Mouse (Mus musculus): Measurements from ENCODE around the gene Caprin2. TPM values are rescaled to one million over a fixed set of nuclear protein-coding genes. Genes with fewer than 3 reads are reported as not detected.
A peak's percentile ranks its signal among the peaks of the same experiment; 100 is the strongest.

Caprin2 gene
- total RNA-seq (2012; rRNA removed) (4.2 and 5.9 TPM in 2 replicates), polyA plus RNA-seq (2012; ENCODE audit: insufficient read depth in 1 of 2, insufficient read length in 2 of 2, low read depth in 1 of 2, low replicate concordance in 2 of 2, missing spikeins in 1 of 2) (1 to 10 TPM in 1 of 2 experiments, not detected in 1; 6.4 TPM)

DNA sequence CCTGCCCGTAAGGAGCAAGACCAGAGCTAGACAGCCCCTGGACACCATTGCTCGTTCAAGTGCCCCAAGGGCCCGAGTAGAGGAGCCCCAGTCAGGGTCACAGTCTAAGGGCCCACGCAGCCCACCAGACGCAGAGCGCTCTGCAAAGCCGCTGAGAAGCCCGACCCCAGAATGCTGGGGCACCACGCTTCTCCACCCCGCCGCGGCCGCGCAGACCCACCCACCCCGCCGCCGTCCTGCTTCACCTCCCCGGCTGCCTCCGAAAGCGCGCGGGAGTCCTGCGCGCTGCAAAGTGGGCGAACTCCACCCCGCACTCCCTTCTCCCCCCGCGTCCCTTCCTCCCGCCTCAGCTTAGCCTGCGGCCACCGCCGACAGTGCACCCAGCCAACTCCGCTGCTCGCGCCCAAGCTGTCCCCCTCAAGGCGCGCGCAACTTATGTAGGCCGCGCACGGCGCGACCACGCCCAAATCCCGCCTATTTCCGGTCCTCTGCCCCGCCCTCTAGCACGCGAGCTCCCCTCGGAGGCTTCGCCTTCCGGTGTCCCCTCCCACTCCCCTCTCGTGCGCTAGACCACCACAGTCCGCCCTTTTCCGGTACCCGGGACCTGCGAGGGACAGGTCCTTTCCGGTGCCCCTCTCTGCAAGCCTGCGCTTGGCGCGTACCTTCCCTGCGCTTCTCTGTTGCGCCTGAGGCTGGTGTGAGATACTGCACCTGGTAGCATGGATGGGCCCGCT, at the start of gene Caprin2:
Gene Caprin2, minus strand, starts transcription at position 465 of the 734 bp plus-strand sequence.
- H3K36me3 ChIP-seq (ENCODE audit: control insufficient read depth in 1 of 2, insufficient read depth in 2 of 2, low read length in 2 of 2) = peaks cover 0 to 16% of the 10 kb centered on the region in 2 experiments; a peak in 2 of 4 replicates
- H3K79me2 ChIP-seq (ENCODE audit: control insufficient read depth, insufficient read depth, low read length, poor library complexity) = no peaks in the 10 kb centered on the region; the same call in 1 of the 2 replicates
- peaks cover 3 to 6% of the 10 kb centered on the region in 2 experiments; a peak in 3 of 4 replicates for H3K4me1 ChIP-seq (ENCODE audit: control insufficient read depth in 1 of 2, insufficient read depth in 2 of 2, low read length in 2 of 2)
- H3K27ac ChIP-seq (ENCODE audit: control insufficient read depth, low read depth, low read length) = peak within 1 kb of the TSS; percentile 59
- H3K9ac ChIP-seq (ENCODE audit: control insufficient read depth, low read depth, low read length, poor library complexity, severe bottlenecking) = peak within 1 kb of the TSS; percentile 77
- peak; percentile 96 for DNase-seq (ENCODE audit: low read depth, low spot score)
- no peaks in the 10 kb centered on the region for H3K9me3 ChIP-seq (replicated peaks; ENCODE audit: insufficient read depth, low read length)
- peak; percentile 85 for TF ChIP-seq ELF1 (IDR thresholded peaks at IDR 0.05; ENCODE audit: low read depth, low read length)
- TF ChIP-seq MYB (IDR thresholded peaks at IDR 0.05; ENCODE audit: low read depth, low read length) = no peak
- peak; percentile 56 for TF ChIP-seq NRF1 (IDR thresholded peaks at IDR 0.05; ENCODE audit: insufficient read depth, low read depth, low read length, poor library complexity, severe bottlenecking)
- TF ChIP-seq EP300 (IDR thresholded peaks at IDR 0.05; ENCODE audit: low read depth in 1 of 2, low read length in 2 of 2) = peak in 1 of 2 experiments; percentile 43; a peak in 2 of 4 replicates
- TF ChIP-seq POLR2AphosphoS5 (IDR thresholded peaks at IDR 0.05; ENCODE audit: borderline replicate concordance, low read depth, low read length) = peak; percentile 94
- TF ChIP-seq E2F4 (IDR thresholded peaks at IDR 0.05; ENCODE audit: borderline replicate concordance, low read depth, low read length) = 0 out of 2 replicates have a peak, but pooled peaks have one; percentile 59
- TF ChIP-seq RCOR1 (IDR thresholded peaks at IDR 0.05; ENCODE audit: low read depth, low read length) = peak; percentile 45; the same call in 1 of the 2 replicates
- TF ChIP-seq BHLHE40 (IDR thresholded peaks at IDR 0.05; ENCODE audit: borderline replicate concordance, low read depth, low read length) = peak; percentile 95
- no peak for TF ChIP-seq ZC3H11A (IDR thresholded peaks at IDR 0.05; ENCODE audit: low read depth, low read length)
- 0 out of 2 replicates have a peak, but pooled peaks have one; percentile 19 for TF ChIP-seq USF1 (IDR thresholded peaks at IDR 0.05; ENCODE audit: low read depth, low read length)
- peak; percentile 76 for TF ChIP-seq HCFC1 (IDR thresholded peaks at IDR 0.05; ENCODE audit: low read depth, low read length)
- peak; percentile 99 to 100 for TF ChIP-seq POLR2A (IDR thresholded peaks at IDR 0.05; ENCODE audit: control insufficient read depth in 1 of 2, insufficient read depth in 1 of 2, low read depth in 1 of 2, low read length in 2 of 2, poor library complexity in 1 of 2)
- TF ChIP-seq GABPA (IDR thresholded peaks at IDR 0.05; ENCODE audit: low read depth, low read length) = no peak; the same call in 1 of the 2 replicates
- TF ChIP-seq CTCF (IDR thresholded peaks at IDR 0.05 in 2 of 3, conservative IDR thresholded peaks at IDR 0.05 in 1 of 3; ENCODE audit: control insufficient read depth in 1 of 3, insufficient read depth in 1 of 3, low read depth in 2 of 3, low read length in 3 of 3, poor library complexity in 1 of 3, severe bottlenecking in 1 of 3) = no peak
- TF ChIP-seq MAFK (IDR thresholded peaks at IDR 0.05; ENCODE audit: borderline replicate concordance, low read depth, low read length) = no peak
- TF ChIP-seq ZMIZ1 (IDR thresholded peaks at IDR 0.05; ENCODE audit: low read depth, low read length) = peak; percentile 99
- TF ChIP-seq MAZ (IDR thresholded peaks at IDR 0.05; ENCODE audit: low read depth, low read length) = peak; percentile 75
- TF ChIP-seq MAX (IDR thresholded peaks at IDR 0.05; ENCODE audit: low read length) = peak; percentile 78
- peak; percentile 56; the same call in 1 of the 2 replicates for TF ChIP-seq KAT2A (conservative IDR thresholded peaks at IDR 0.05; ENCODE audit: low read depth, low read length)
- TF ChIP-seq TBP (IDR thresholded peaks at IDR 0.05; ENCODE audit: low read depth, low read length) = peak; percentile 97
- TF ChIP-seq USF2 (IDR thresholded peaks at IDR 0.05; ENCODE audit: borderline replicate concordance in 1 of 2, insufficient read depth in 1 of 2, low read depth in 1 of 2, low read length in 2 of 2) = no peak
- TF ChIP-seq ZKSCAN1 (IDR thresholded peaks at IDR 0.05; ENCODE audit: low read depth, low read length) = no peak
- TF ChIP-seq NELFE (IDR thresholded peaks at IDR 0.05; ENCODE audit: low read depth, low read length) = peak; percentile 99
- TF ChIP-seq POLR2AphosphoS2 (IDR thresholded peaks at IDR 0.05; ENCODE audit: low read length) = peak; percentile 97
- TF ChIP-seq SIN3A (IDR thresholded peaks at IDR 0.05; ENCODE audit: low read length) = peak; percentile 54
- no peak; the same call in 1 of the 2 replicates for TF ChIP-seq SMC3 (IDR thresholded peaks at IDR 0.05; ENCODE audit: low read depth, low read length)
- peak; percentile 63; the same call in 1 of the 2 replicates for TF ChIP-seq MYC (IDR thresholded peaks at IDR 0.05; ENCODE audit: low read depth, low read length)
- no peak for TF ChIP-seq ZNF384 (IDR thresholded peaks at IDR 0.05; ENCODE audit: low read depth, low read length)
- TF ChIP-seq UBTF (IDR thresholded peaks at IDR 0.05; ENCODE audit: borderline replicate concordance, insufficient read depth, low read depth, low read length) = peak; percentile 78; the same call in 1 of the 2 replicates
- 0 out of 2 replicates have a peak, but pooled peaks have one; percentile 72 for TF ChIP-seq CHD1 (IDR thresholded peaks at IDR 0.05; ENCODE audit: low read depth, low read length)
- TF ChIP-seq MXI1 (IDR thresholded peaks at IDR 0.05; ENCODE audit: low read depth, low read length) = peak; percentile 86
- TF ChIP-seq TCF12 (IDR thresholded peaks at IDR 0.05; ENCODE audit: low read depth, low read length) = peak; percentile 55; the same call in 1 of the 2 replicates
- no peak for TF ChIP-seq CHD2 (IDR thresholded peaks at IDR 0.05; ENCODE audit: low read length)
- peak within 1 kb of the TSS; percentile 80 to 81 for H3K4me3 ChIP-seq (ENCODE audit: control insufficient read depth in 1 of 2, insufficient read depth in 1 of 2, low read depth in 2 of 2, low read length in 2 of 2)
- H3K27me3 ChIP-seq (ENCODE audit: control insufficient read depth in 1 of 2, insufficient read depth in 2 of 2, low read length in 2 of 2) = no peaks in the 10 kb centered on the region
